Mouse (Mus musculus) left cerebral cortex, postnatal 4 days (tissue): ENCODE data around the gene Gpalpp1. TPM values are rescaled to one million over a fixed set of nuclear protein-coding genes. Genes with fewer than 3 reads are reported as not detected.
A peak's percentile ranks its signal among the peaks of the same experiment; 100 is the strongest.

Experiments
- DNase-seq: peaks from one replicate; pipeline ENCODE4 v3.0.0-alpha.2; 2022
- intact Hi-C: fragments of 180-260 bp; cut with DNase I; formaldehyde crosslinking; loops from one replicate; pipeline ENCODE4 v1.15.1; 2025
- total RNA-seq, 2 experiments: library from RNA; stranded (reverse); gene quantifications; 2 replicates each; pipeline ENCODE4 v1.2.3; 2021

The Gpalpp1 gene
- 10 to 100 TPM; 20.3 to 21.1 TPM for total RNA-seq

GRCm38 (mm10) chr14:76110396-76111221 lies at the start of gene Gpalpp1, which contains the start of gene Nufip1:
Gpalpp1 (minus strand) TSS chr14:76110760.
Nufip1 (plus strand) TSS chr14:76110891.
- intact Hi-C loops: no loop called here

GRCm38 (mm10) chr14:76158192-76158785 lies 47.7 kb upstream of the Gpalpp1 start:
- DNase-seq: no peak
- intact Hi-C loops: no loop called here

More at GRCm38 (mm10) chr14:76110396-76111221, at the start of gene Gpalpp1, which contains the start of gene Nufip1:
- peak; percentile 85 for DNase-seq

GRCm38 (mm10) chr14:76153828-76154227 lies 43.3 kb upstream of the Gpalpp1 start:
- no peak for DNase-seq
- intact Hi-C loops: loop anchor here (2.0 to 5.0 kb wide), 2 partner anchors 265 to 318 kb away; no protein-coding TSS in a partner anchor

GRCm38 (mm10) chr14:76153003-76153675 lies 42.6 kb upstream of the Gpalpp1 start:
- intact Hi-C loops: loop anchor here (2.0 to 5.0 kb wide), 2 partner anchors 266 to 319 kb away; no protein-coding TSS in a partner anchor
- DNase-seq: no peak

- intact Hi-C loops: loop anchor here (2.0 to 5.0 kb wide), 2 partner anchors 266 to 320 kb away; no protein-coding TSS in a partner anchor
Observed at GRCm38 (mm10) chr14:76152162-76153002, 41.8 kb upstream of the Gpalpp1 start.

GRCm38 (mm10) chr14:76151820-76152161 lies 41.2 kb upstream of the Gpalpp1 start:
- DNase-seq: no peak
- intact Hi-C loops: loop anchor here (2.0 to 5.0 kb wide), 2 partner anchors 267 to 321 kb away; no protein-coding TSS in a partner anchor

More at GRCm38 (mm10) chr14:76152162-76153002, 41.8 kb upstream of the Gpalpp1 start:
- peak; percentile 93 for DNase-seq

GRCm38 (mm10) chr14:76151011-76151410 lies 40.5 kb upstream of the Gpalpp1 start:
- DNase-seq: no peak
- intact Hi-C loops: loop anchor here (5.0 kb wide), 1 partner anchor 321 kb away; no protein-coding TSS in a partner anchor

- no peak for DNase-seq
- intact Hi-C loops: loop anchor here (5.0 kb wide), 1 partner anchor 322 kb away; no protein-coding TSS in a partner anchor
Observed at GRCm38 (mm10) chr14:76150499-76150898, 39.9 kb upstream of the Gpalpp1 start.

GRCm38 (mm10) chr14:76149531-76150179 lies 39.1 kb upstream of the Gpalpp1 start:
- peak; percentile 71 for DNase-seq
- intact Hi-C loops: loop anchor here (5.0 kb wide), 1 partner anchor 323 kb away; no protein-coding TSS in a partner anchor

GRCm38 (mm10) chr14:76148294-76148693 lies 37.7 kb upstream of the Gpalpp1 start:
- intact Hi-C loops: no loop called here
- no peak for DNase-seq

GRCm38 (mm10) chr14:76147061-76147460 lies 36.5 kb upstream of the Gpalpp1 start:
- DNase-seq: no peak
- intact Hi-C loops: no loop called here

GRCm38 (mm10) chr14:76145868-76146267 lies 35.3 kb upstream of the Gpalpp1 start:
- DNase-seq: no peak
- intact Hi-C loops: no loop called here

- intact Hi-C loops: no loop called here
- DNase-seq: no peak
Observed at GRCm38 (mm10) chr14:76145248-76145647, 34.7 kb upstream of the Gpalpp1 start.

GRCm38 (mm10) chr14:76134975-76135374 lies 24.4 kb upstream of the Gpalpp1 start:
- intact Hi-C loops: no loop called here
- DNase-seq: no peak

GRCm38 (mm10) chr14:76128174-76128573 lies 17.6 kb upstream of the Gpalpp1 start:
- DNase-seq: no peak
- intact Hi-C loops: no loop called here

GRCm38 (mm10) chr14:76127311-76127710 lies 16.8 kb upstream of the Gpalpp1 start:
- no peak for DNase-seq
- intact Hi-C loops: no loop called here

GRCm38 (mm10) chr14:76122663-76123058 lies 12.1 kb upstream of the Gpalpp1 start:
- intact Hi-C loops: loop anchor here (5.0 kb wide), 2 partner anchors 350 to 890 kb away; no protein-coding TSS in a partner anchor
- DNase-seq: no peak

- intact Hi-C loops: loop anchor here (5.0 kb wide), 2 partner anchors 350 to 890 kb away; no protein-coding TSS in a partner anchor
- DNase-seq: peak; percentile 22
Observed at GRCm38 (mm10) chr14:76121901-76122662, 11.5 kb upstream of the Gpalpp1 start.
